Mouse (Mus musculus): ENCODE measurements at regions not wholly inside any gene's neighbourhood (a gene's known extent, or its start where the extent isn't known, plus 50 kb on each side); places are given as distances from the start of the nearest gene placed in this dataset.
A peak's percentile ranks its signal among the peaks of the same experiment; 100 is the strongest.

DNA sequence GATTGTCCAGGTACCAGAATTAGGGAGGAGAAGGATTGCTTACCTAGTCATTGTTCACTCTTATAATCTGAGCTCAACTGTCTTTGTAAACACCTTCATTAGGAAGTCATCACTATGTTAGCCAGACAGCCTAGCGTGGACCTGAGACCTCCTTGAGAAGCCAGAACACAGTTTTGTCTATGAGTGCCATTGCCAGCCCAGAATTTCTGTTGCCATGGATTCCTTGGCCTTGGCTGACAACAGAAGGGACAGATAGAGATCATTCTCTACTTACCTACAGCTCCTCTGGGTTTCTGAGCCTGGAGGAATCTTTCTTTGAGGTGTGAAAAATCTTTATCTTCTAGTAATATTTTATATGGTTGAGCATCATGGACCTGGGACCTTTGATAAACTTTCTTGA is 825.0 kb downstream of the Gm9195 start:
- no peak for DNase-seq (ENCODE audit: low spot score)
- Histone ChIP-seq H3K27me3 (ENCODE audit: insufficient read depth, low read length) (no peaks in the 10 kb centered on the region), H3K4me1 (ENCODE audit: insufficient read depth, low read length) (no peaks in the 10 kb centered on the region), H3K9me3 (ENCODE audit: low read length) (no peaks in the 10 kb centered on the region), H3K9ac (replicated peaks; ENCODE audit: low read length, poor library complexity, severe bottlenecking) (no peak overlapping the region), H3K27ac (ENCODE audit: low read depth, low read length) (no peak overlapping the region), H3K36me3 (ENCODE audit: insufficient read depth, low read length) (no peaks in the 10 kb centered on the region), H3K4me3 (ENCODE audit: low read depth, low read length) (no peak overlapping the region), H3K4me2 (ENCODE audit: low read depth, low read length, poor library complexity, severe bottlenecking) (no peak overlapping the region)
- no peak for TF ChIP-seq CTCF (IDR thresholded peaks at IDR 0.05)
- 81% methylated on average over 1 of the region's 1 CpGs for WGBS
- no peak for ATAC-seq (ENCODE audit: low FRiP score)

DNA sequence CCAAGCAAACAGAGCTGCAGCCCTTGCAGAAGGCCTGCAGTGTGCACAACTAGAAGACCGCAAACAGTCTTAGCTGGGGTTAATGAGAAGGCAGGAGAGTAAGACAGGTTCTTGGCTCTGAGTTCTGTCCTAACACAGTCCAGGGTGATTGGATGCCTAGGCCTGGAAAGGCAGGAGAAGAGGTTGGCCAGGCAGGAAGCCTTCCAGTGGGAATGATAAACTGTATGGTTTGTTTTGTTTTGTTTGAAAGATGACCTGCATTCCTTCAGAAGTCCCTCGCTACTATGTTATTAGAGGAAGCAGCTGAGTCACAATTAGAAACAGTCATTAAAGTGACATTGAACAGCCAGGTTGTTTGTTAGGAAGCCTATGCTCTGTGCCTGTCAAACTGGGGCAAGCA is 831.5 kb downstream of the Gm9195 start:
- H3K9ac ChIP-seq (replicated peaks; ENCODE audit: low read length, poor library complexity, severe bottlenecking), result no peak overlapping the region
- no peak for TF ChIP-seq CTCF (IDR thresholded peaks at IDR 0.05)
- no peak for DNase-seq (ENCODE audit: low spot score)
- no peak for ATAC-seq (ENCODE audit: low FRiP score)
- H3K27me3 ChIP-seq (ENCODE audit: insufficient read depth, low read length), result no peaks in the 10 kb centered on the region
- no peak overlapping the region for H3K27ac ChIP-seq (ENCODE audit: low read depth, low read length)
- WGBS, result 88% methylated on average over 2 of the region's 2 CpGs
- H3K4me2 ChIP-seq (ENCODE audit: low read depth, low read length, poor library complexity, severe bottlenecking), result no peak overlapping the region
- no peaks in the 10 kb centered on the region for H3K36me3 ChIP-seq (ENCODE audit: insufficient read depth, low read length)
- no peaks in the 10 kb centered on the region for H3K4me1 ChIP-seq (ENCODE audit: insufficient read depth, low read length)
- no peaks in the 10 kb centered on the region for H3K9me3 ChIP-seq (ENCODE audit: low read length)
- no peak overlapping the region for H3K4me3 ChIP-seq (ENCODE audit: low read depth, low read length)

DNA sequence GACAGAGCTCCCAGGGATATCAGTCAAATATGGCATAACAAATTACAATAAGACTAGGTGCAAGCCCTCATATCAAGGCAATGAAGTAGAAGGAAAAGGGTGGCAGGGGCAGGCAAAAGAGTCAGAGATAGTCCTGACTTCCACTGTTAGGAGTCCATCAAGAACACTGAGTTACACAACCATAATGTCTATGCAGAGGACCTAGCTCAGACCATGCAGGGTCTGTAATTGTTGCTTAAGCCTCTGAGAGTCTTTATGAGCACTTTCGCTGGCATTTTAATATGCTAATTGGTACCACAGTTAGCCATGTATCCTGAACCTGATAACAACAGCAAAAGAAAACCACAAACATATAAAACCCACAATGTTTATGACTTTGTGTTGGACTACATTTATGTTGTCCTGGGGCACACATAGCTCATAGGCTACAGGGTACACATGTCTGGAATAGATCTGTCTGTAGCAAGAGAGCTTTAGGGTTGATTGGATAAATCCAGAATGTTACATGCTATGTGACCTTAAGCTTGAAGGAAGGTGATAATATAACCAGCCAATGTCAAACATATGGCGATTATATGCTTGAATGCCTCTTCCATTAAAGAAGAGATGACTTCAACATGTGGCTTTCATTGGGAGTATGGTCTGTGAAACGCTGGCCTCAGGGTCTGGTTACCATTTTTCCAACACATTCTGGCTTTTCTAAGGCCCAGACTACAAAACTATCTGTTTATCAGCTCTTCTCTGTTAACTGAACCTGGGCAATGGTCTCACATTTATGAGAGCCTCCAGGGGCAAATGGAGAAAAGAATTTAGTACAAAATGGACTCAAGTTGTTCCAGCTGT is 836.6 kb downstream of the Gm9195 start:
- ATAC-seq (ENCODE audit: low FRiP score) (no peak), DNase-seq (ENCODE audit: low spot score) (peak; percentile 10)
- Histone ChIP-seq H3K9me3 (ENCODE audit: low read length) (no peaks in the 10 kb centered on the region), H3K27me3 (ENCODE audit: insufficient read depth, low read length) (no peaks in the 10 kb centered on the region), H3K36me3 (ENCODE audit: insufficient read depth, low read length) (no peaks in the 10 kb centered on the region), H3K27ac (ENCODE audit: low read depth, low read length) (no peak overlapping the region), H3K4me1 (ENCODE audit: insufficient read depth, low read length) (no peaks in the 10 kb centered on the region), H3K4me2 (ENCODE audit: low read depth, low read length, poor library complexity, severe bottlenecking) (no peak overlapping the region), H3K9ac (replicated peaks; ENCODE audit: low read length, poor library complexity, severe bottlenecking) (no peak overlapping the region), H3K4me3 (ENCODE audit: low read depth, low read length) (no peak overlapping the region)
- TF ChIP-seq CTCF (IDR thresholded peaks at IDR 0.05), result no peak
- 89% methylated on average over 3 of the region's 3 CpGs for WGBS

DNA sequence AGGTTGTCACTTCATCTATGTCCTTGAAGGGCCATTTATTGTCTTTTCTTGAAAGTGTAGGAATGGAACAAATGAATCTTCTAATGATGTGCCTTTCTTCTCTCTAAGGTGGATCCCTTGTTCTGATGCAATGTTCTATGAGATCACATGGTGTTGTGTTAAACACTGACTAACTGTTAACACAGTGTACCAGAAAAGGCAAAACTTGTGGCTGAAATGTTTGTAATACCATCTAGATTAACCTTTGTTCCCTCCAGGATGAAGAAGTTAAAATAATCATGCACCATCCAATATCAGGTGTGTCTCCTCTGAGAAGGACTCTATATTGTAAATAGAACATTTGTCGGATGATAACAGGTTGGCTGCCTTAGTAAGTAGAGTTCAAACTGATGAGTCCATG is 849.1 kb downstream of the Gm9195 start:
- H3K27ac ChIP-seq (ENCODE audit: low read depth, low read length), result no peak overlapping the region
- H3K9me3 ChIP-seq (ENCODE audit: low read length), result no peaks in the 10 kb centered on the region
- no peak overlapping the region for H3K4me2 ChIP-seq (ENCODE audit: low read depth, low read length, poor library complexity, severe bottlenecking)
- ATAC-seq (ENCODE audit: low FRiP score) (no peak), DNase-seq (ENCODE audit: low spot score) (no peak)
- H3K36me3 ChIP-seq (ENCODE audit: insufficient read depth, low read length), result no peaks in the 10 kb centered on the region
- H3K4me3 ChIP-seq (ENCODE audit: low read depth, low read length), result no peak overlapping the region
- WGBS, result 88% methylated on average over 1 of the region's 1 CpGs
- H3K9ac ChIP-seq (replicated peaks; ENCODE audit: low read length, poor library complexity, severe bottlenecking), result no peak overlapping the region
- no peaks in the 10 kb centered on the region for H3K27me3 ChIP-seq (ENCODE audit: insufficient read depth, low read length)
- H3K4me1 ChIP-seq (ENCODE audit: insufficient read depth, low read length), result no peaks in the 10 kb centered on the region
- TF ChIP-seq CTCF (IDR thresholded peaks at IDR 0.05), result no peak

DNA sequence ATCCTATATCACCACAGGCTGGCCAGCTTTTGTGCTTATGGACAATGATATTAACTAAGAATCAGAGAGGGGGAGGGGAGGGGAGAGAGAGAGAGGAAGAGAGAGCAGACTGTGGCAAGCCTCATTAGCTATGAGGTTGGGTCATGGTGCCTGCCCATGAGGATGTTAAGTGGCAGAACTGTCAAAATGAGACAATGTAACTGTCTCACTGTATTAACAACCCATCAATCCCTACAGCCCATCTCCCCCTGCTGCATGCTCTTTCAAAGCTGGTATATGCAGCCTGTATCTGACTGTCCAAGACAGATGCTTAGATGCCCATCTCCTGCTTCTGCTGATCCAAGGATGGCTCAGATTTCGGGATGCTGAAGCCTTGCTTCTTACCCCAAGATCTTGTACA is 852.6 kb downstream of the Gm9195 start:
- no peak for ATAC-seq (ENCODE audit: low FRiP score)
- Histone ChIP-seq H3K4me2 (ENCODE audit: low read depth, low read length, poor library complexity, severe bottlenecking) (no peak overlapping the region), H3K4me3 (ENCODE audit: low read depth, low read length) (no peak overlapping the region), H3K27ac (ENCODE audit: low read depth, low read length) (no peak overlapping the region), H3K4me1 (ENCODE audit: insufficient read depth, low read length) (no peaks in the 10 kb centered on the region), H3K9ac (replicated peaks; ENCODE audit: low read length, poor library complexity, severe bottlenecking) (no peak overlapping the region), H3K9me3 (ENCODE audit: low read length) (no peaks in the 10 kb centered on the region), H3K27me3 (ENCODE audit: insufficient read depth, low read length) (no peaks in the 10 kb centered on the region), H3K36me3 (ENCODE audit: insufficient read depth, low read length) (no peaks in the 10 kb centered on the region)
- no peak for TF ChIP-seq CTCF (IDR thresholded peaks at IDR 0.05)
- DNase-seq (ENCODE audit: low spot score), result no peak
- WGBS, result 71% methylated on average over 1 of the region's 1 CpGs

DNA sequence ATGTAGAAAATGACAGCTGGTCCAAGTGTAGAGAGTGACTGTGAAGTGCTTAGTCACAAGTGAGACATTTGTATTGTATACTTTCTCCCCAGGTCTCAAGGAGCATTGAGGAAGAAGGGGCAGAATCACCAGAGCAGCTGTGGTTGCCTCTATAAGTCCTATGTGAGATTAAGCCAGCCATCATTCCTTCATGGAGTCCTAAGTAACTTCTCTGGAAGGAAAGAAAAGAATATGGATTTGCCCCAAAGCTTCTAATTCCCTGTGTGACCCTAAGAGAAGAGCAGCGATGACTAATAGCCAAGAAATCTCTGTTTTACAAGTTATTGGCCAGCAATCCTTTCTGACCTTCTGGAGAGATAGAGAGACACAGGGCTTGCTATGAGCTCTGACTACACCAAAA is 856.5 kb downstream of the Gm9195 start:
- Histone ChIP-seq H3K27ac (ENCODE audit: low read depth, low read length) (no peak overlapping the region), H3K27me3 (ENCODE audit: insufficient read depth, low read length) (no peaks in the 10 kb centered on the region), H3K4me1 (ENCODE audit: insufficient read depth, low read length) (no peaks in the 10 kb centered on the region), H3K4me3 (ENCODE audit: low read depth, low read length) (no peak overlapping the region), H3K9ac (replicated peaks; ENCODE audit: low read length, poor library complexity, severe bottlenecking) (no peak overlapping the region), H3K4me2 (ENCODE audit: low read depth, low read length, poor library complexity, severe bottlenecking) (no peak overlapping the region), H3K36me3 (ENCODE audit: insufficient read depth, low read length) (no peaks in the 10 kb centered on the region), H3K9me3 (ENCODE audit: low read length) (no peaks in the 10 kb centered on the region)
- no peak for DNase-seq (ENCODE audit: low spot score)
- 97% methylated on average over 1 of the region's 1 CpGs for WGBS
- no peak for ATAC-seq (ENCODE audit: low FRiP score)
- TF ChIP-seq CTCF (IDR thresholded peaks at IDR 0.05), result no peak

All from midbrain, postnatal 0 days (tissue).